Mouse (Mus musculus): ENCODE data around the gene Alox5.

The Alox5 gene

GRCm38 (mm10) chr6:116381605-116382004, 79.4 kb downstream of the Alox5 start:
- no peak for DNase-seq

DNA sequence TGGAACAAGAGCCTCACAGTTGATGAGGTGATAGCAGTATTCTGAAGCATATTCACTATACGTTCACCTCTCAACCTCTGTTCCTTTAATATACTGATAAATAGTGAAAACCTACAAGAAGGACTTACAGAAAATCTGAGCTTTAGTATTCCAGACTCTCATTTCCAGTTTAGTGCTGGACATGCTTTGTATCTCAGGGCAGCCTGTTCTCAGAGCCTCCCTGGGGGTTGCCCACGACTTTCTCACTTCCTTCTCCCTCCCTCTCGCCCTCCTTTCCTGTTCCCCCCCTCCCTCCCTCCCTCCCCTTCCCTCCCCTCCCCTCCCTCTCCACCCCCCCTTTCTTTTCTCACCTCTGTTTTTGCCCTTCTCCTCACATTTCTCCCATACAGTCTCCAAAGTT, 80.8 kb downstream of the Alox5 start:
- no peak for DNase-seq

DNA sequence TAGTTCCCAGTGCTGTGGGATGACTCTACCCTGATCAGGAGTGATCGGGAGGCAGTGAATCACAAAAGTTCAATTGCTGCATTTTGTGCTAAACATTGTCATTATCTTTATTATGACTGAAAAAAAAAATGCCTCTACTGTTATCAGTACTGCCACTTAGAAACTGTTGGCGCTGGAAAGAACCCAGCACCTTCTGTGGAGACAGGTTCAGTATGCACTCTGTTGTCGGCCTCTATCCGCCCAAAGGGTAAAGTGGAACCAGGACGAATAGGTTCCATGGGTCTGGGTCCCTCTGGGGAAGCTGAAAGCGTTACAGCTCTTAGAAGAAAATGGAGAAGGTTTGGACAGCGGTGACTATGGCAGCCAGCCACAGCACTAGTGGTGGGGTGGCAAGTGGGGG, 82.1 kb downstream of the Alox5 start:
- no peak for DNase-seq

DNA sequence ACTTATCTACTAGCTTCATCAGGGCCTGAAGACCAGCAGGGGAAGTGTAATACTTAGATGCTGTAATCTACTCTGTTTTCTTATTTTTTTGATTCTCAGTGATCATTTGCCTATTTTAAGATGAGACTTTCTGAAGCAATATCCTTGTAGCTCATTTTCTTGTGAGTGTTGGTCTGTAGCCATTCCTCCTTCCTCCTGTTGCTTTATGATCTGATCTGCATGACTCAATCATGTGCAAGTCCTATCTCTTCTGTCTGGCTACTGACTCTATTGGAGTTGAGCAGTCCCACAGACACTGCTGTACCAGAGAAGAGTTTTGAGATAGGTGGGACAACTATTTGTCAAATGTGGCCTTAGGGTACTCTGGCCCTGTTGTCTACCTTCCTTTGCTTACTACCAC, 86.4 kb downstream of the Alox5 start:
- DNase-seq, result no peak

DNA sequence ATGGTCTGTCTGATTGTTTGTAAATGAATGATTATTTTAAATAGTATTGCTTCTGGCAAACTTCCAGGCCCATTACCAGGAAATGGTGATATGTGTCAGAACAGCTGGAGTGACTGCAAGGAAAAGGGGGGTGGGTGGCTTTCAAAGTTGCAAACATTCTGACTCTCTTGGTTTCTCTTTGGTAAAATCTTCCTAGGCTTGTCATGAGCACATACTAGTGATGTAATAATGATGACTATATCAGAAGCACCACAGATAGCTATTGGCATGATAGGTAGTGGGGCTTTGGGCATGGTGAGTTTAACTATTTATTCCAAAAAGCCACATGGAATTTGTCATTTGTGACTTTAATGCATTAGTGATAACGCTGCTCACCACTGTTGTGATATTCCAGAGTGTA, 86.8 kb downstream of the Alox5 start:
- DNase-seq, result no peak

- DNase-seq, result no peak
Observed at GRCm38 (mm10) chr6:116371500-116371899, 89.5 kb downstream of the Alox5 start.

DNA sequence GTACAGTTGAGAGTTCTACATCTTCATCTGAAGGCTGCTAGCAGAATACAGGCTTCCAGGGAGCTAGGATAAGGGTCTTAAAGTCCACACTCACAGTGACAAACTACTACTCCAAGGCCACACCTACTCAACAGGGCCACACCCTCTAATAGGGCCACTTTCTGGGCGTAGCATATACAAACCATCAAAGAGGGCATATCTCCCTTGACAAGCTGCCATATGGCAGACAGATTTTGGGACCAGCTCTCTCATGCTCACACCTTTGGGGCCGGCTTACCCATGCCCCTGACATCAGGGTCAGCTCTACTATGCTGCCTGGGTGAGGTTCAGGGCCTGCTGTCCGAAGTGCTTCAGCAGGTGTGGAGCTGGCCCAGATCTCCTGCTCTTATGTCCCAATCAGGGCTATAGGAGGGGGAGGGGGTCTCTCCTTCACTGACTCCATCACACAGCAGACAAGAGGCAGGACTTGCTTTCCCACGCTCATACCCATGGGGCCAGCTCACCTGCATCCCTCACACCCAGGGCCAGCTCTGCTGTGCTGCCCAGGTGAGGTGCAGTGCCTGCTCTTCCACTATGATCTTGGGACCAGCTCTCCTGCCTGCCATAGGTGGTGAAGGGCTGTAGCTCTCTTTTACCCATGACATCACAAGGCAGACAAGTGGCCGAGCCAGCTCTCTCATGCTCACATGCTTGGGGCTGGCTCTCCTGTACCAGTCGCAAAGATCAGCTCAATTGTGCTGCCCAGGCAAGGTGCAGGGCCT, 90.6 kb downstream of the Alox5 start:
- DNase-seq, result no peak

DNA sequence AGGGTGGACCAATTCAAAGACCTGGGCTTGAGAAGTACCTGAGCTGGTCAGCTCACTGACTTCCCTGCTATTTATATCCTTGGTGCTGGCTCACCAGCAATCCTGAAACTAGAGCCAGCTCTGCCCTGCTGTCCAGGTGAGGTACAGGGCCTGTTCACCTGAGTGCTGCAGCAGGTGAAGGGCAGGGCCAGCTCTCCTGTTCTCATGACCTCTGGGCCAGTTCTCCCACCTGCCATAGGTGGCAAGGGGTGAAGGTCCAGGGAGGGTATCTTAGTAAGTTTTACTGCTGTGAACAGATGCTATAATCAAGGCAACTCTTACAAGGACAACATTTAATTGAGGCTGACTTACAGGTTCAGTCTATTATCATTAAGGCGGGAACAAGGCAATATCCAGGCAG, 91.2 kb downstream of the Alox5 start:
- DNase-seq, result no peak

DNA sequence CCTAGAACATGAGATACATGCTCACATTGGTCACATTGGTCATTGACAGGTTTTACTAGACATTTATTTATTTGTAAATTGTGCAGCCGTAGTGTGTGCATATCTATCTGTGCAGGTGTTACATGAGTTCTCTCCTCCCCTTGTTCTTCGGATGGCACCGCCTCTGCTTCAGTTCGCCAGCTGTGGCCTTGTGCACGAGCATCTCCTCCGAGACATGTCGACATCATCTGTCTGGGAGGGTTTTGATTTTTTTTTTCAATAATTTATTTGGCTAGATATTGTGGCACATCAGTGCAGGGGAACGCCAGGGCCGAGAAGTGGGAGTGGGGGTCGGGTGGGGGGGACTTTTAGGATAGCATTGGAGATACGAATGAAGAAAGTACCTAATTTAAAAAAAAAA, 93.0 kb downstream of the Alox5 start:
- DNase-seq, result no peak

DNA sequence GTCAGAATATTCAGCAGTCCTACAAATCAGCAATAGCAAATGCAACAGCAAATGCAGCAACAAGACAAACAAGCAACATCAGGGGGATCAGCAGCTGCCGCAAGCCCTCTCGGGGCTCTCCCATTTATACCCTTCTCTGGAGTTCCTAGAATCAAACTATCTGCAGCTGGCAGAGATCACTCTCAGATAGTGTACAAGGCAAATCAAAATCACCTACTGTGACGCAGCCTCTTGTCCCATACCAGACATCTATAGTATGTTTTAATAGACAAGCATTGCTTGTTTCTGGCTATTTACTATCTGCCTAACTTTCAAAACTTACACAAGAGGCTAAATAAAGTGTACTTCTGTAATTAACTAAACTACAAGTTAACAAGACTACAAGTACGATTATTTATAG, 99.0 kb downstream of the Alox5 start:
- no peak for DNase-seq

DNA sequence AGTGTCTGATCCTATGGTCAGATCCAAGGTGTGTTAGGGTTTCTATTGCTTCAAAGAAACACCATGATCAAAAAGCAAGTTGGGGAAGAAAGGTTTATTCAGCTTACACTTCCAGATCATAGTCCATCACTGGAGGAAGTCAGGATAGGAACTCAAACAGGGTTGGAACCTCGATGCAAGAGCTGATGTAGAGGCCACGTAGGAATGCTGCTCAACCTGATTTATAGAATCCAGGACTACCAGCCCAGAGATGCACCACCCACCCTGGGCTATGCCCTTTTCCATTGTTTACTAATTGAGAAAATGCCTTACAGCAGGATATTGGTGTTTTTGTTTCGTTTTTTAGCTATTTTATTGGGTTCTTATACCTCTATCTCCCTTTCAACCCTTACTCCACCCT, 99.5 kb downstream of the Alox5 start:
- no peak for DNase-seq

Data from thymus, postnatal 25 days (tissue).